Mouse (Mus musculus) thymus, adult 2 months (tissue): ENCODE data around the gene Pxt1.

Experiments used
- CTCF ChIP-seq: fragments of 200-500 bp; IDR thresholded peaks from 2 replicates; pipeline ENCODE4 v1.5.1; 2012; ENCODE audit warnings: mild to moderate bottlenecking, control low read depth, low read length, moderate library complexity, borderline replicate concordance; ENCODE audit not compliant: control insufficient read depth, poor library complexity, insufficient read depth; ENCODE audit errors: extremely low read depth
- POLR2A ChIP-seq: fragments of 200-500 bp; IDR thresholded peaks from 2 replicates; pipeline ENCODE4 v1.6.1; 2012; ENCODE audit warnings: mild to moderate bottlenecking, low read length, control low read depth, moderate library complexity; ENCODE audit not compliant: control insufficient read depth, poor library complexity, insufficient read depth; ENCODE audit errors: extremely low read depth

DNA sequence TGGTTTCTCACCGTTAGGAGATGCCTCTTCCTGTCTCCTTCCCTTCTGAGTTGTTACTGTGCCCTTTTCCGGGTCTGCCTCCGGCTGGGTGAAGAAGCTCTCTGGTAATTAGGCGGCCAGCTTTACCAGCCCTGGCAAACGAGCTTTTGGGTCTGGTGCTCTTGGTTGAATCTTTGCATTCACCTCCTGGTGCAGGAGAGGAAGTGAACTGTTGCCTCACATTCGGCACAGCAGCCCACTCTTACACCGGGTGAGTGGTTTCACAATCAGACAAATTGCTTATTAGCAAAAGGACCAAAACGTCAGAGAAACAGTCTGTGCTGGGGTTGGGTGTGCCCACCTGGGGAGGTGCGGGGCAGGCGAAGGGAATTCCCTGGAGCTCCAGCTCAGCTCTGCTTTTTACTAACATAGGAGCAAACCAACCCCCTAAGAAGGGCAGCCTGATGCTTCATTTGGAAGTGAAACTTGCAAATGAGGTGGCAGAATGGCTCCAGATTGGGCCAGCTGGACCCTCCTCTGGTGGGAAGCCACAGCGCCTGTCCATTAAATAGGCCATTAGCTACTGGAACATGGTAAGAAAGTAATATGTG, 23.5 kb upstream of the Pxt1 start:
- no peak for TF ChIP-seq POLR2A
- no peak for TF ChIP-seq CTCF
